Mouse (Mus musculus) neural tube, embryonic 14.5 days (tissue): ENCODE measurements around the gene Ndufb6. TPM values are rescaled to one million over a fixed set of nuclear protein-coding genes. Genes with fewer than 3 reads are reported as not detected.
"Not testable (repeated sequence)": the region's sequence is repeated elsewhere in the genome, so short reads cannot be mapped to it uniquely, and the experiment has no call there.

Source experiments
- ATAC-seq: fragments of 200-750 bp; cut with Nextera tagmentation; 2 replicates; pipeline ENCODE4 v1.8.0; 2017; ENCODE audit warnings: low read depth, mild to moderate bottlenecking, moderate TSS enrichment, moderate library complexity
- H3K27ac ChIP-seq: fragments of 300-500 bp; sonication (generic); 2 replicates; pipeline ENCODE4 v1.5.1; 2014; ENCODE audit warnings: low read depth, mild to moderate bottlenecking, control low read depth, low read length, moderate library complexity, mixed read lengths
- H3K27me3 ChIP-seq: fragments of 300-500 bp; sonication (generic); 2 replicates; pipeline ENCODE4 v1.6.1; 2014; ENCODE audit warnings: low read length; ENCODE audit not compliant: control insufficient read depth, insufficient read depth
- H3K36me3 ChIP-seq: fragments of 300-500 bp; sonication (generic); 2 replicates; pipeline ENCODE4 v1.6.1; 2014; ENCODE audit warnings: low read length, mixed read lengths; ENCODE audit not compliant: control insufficient read depth, insufficient read depth
- H3K4me1 ChIP-seq: fragments of 300-500 bp; sonication (generic); 2 replicates; pipeline ENCODE4 v1.6.1; 2014; ENCODE audit warnings: low read length; ENCODE audit not compliant: control insufficient read depth, insufficient read depth
- H3K4me2 ChIP-seq: fragments of 300-500 bp; sonication (generic); 2 replicates; pipeline ENCODE4 v1.6.1; 2014; ENCODE audit warnings: mild to moderate bottlenecking, low read depth, low read length, control low read depth
- H3K4me3 ChIP-seq: fragments of 300-500 bp; sonication (generic); 2 replicates; pipeline ENCODE4 v1.5.1; 2014; ENCODE audit warnings: low read depth, low read length, control low read depth, mixed read lengths
- H3K9ac ChIP-seq: fragments of 300-500 bp; sonication (generic); replicated peaks from 2 replicates; pipeline ENCODE4 v1.6.1; 2014; ENCODE audit warnings: low read depth, mild to moderate bottlenecking, control low read depth, low read length, mixed read lengths
- H3K9me3 ChIP-seq: fragments of 300-500 bp; sonication (generic); 2 replicates; pipeline ENCODE4 v1.6.1; 2016; ENCODE audit warnings: low read length; ENCODE audit not compliant: control insufficient read depth
- WGBS: fragments of 180-500 bp; shearing (Covaris S2); extraction: QIAGEN DNeasy Blood & Tissue Kit; methylation state at CpG from one replicate; pipeline ENCODE4 v1.1.7; 2014; 5-methylcytosine and 5-hydroxymethylcytosine counted together
- polyA plus RNA-seq: library from polyadenylated mRNA; unstranded; fragments of >200 nt; fragmentation: Nextera tagmentation; extraction: Ambion mirVana; gene quantifications from 2 replicates; pipeline ENCODE4 v1.2.1, GENCODE M21; 2014

Ndufb6 gene
- polyA plus RNA-seq, 1 experiment from 2014 or later = 381 TPM

DNA sequence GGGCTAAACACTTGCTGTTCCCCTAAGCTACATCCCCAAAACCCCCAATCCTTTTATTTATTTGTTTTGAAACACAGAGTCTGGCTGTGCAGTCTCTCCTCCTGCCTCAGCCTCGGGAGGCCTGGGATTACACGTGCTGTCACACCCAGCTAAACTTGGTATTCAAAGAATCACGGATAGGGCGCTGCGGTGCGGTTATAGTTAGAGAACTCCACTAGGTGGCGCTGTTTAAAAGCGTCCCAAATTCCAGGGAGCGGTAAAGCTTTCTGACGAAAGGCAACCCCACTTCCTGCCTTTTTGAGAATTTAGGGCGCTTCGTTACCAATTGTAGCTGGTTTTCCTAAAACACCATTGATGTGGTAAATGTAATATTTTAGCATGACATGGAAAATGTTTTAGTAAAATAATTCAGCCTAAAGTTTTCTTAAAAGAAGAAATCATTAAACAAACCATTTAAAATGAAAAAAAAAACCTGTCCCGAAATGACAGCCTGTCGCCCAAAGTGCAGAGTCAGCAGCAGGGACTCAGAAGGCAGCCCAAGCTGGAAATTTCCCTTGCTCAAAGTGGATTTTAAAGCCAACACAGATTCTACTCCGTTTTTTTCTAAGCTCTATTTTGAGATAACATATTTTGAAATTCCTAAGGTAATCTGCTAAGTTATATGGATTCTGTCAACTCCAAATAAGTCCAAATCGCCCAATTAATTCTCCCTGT is 22.0 kb upstream of the Ndufb6 start:
- 13% methylated on average over 16 of the region's 16 CpGs for WGBS
- Histone ChIP-seq H3K4me3 (no peak overlapping the region), H3K4me2 (peak overlapping the region; percentile 36; the same call in 1 of the 2 replicates), H3K36me3 (no peaks in the 10 kb centered on the region), H3K9ac (no peak overlapping the region), H3K9me3 (no peaks in the 10 kb centered on the region), H3K27me3 (no peaks in the 10 kb centered on the region), H3K4me1 (no peaks in the 10 kb centered on the region), H3K27ac (no peak overlapping the region)
- ATAC-seq = peak; percentile 88

- Histone ChIP-seq H3K4me3 (no peak overlapping the region), H3K9ac (no peak overlapping the region), H3K9me3 (no peaks in the 10 kb centered on the region), H3K27me3 (no peaks in the 10 kb centered on the region), H3K4me2 (no peak overlapping the region), H3K36me3 (no peaks in the 10 kb centered on the region), H3K27ac (no peak overlapping the region), H3K4me1 (no peaks in the 10 kb centered on the region)
- ATAC-seq = no peak
- 85% methylated on average over 5 of the region's 5 CpGs for WGBS
These were observed 19.9 kb upstream of the Ndufb6 start for GRCm38 (mm10) chr4:40299169-40299568.

DNA sequence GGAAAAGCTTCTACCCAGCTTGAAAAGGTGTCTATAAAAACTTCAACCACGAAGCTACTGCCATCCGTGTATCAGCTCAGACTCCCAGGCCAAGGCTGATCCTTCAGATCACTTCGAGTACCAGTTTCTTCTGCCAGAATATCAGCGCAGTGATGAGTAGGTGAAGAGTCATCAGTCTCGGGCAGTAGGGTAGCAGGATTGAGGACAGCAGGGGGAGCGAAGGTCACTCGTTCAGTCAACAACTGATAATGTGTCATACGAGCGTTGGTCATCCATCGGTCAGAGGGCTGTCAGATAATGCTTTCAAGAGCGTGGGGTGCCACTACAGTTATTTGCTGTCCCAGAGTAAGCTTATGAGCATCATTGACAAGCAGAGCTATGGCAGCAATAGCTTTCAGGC is 12.3 kb upstream of the Ndufb6 start:
- H3K36me3 ChIP-seq, H3K27ac ChIP-seq, H3K4me1 ChIP-seq, H3K9ac ChIP-seq, H3K27me3 ChIP-seq, H3K4me3 ChIP-seq, H3K9me3 ChIP-seq, ATAC-seq, H3K4me2 ChIP-seq: not testable (repeated sequence)
- WGBS = 93% methylated on average over 11 of the region's 11 CpGs

GRCm38 (mm10) chr4:40289046-40289445 is 9.8 kb upstream of the Ndufb6 start:
- Histone ChIP-seq H3K4me1 (no peaks in the 10 kb centered on the region), H3K36me3 (no peaks in the 10 kb centered on the region), H3K9me3 (no peaks in the 10 kb centered on the region), H3K4me2 (no peak overlapping the region), H3K4me3 (no peak overlapping the region), H3K27ac (no peak overlapping the region), H3K27me3 (no peaks in the 10 kb centered on the region), H3K9ac (no peak overlapping the region)
- 88% methylated on average over 2 of the region's 2 CpGs for WGBS
- no peak for ATAC-seq

DNA sequence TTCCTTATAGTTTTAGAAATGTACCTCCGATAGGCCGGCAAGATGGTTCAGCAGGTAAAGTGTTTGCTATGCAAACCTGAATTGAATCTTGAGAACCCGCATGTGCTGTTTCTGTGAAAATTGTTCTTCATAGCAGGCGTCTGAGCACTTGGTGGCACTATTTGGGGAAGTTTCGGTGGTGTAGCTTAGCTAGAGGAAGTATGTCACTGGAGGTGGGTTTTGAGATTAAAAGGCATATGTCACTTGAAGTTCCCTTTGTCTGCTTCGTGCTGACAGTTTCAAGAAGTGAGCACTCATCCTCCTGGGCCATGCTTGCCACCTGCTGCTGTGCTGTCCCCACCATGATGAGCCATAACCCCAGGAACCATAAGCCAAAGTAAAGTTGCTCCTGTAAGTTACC is 8.2 kb upstream of the Ndufb6 start:
- ATAC-seq = no peak
- WGBS = 80% methylated on average over 6 of the region's 6 CpGs
- no peaks in the 10 kb centered on the region for H3K9me3 ChIP-seq

GRCm38 (mm10) chr4:40285582-40285981 is 6.4 kb upstream of the Ndufb6 start:
- H3K9me3 ChIP-seq = no peaks in the 10 kb centered on the region
- no peak overlapping the region for H3K4me2 ChIP-seq
- WGBS = 20% methylated on average over 4 of the region's 4 CpGs
- no peaks in the 10 kb centered on the region for H3K27me3 ChIP-seq
- no peaks in the 10 kb centered on the region for H3K4me1 ChIP-seq
- no peak overlapping the region for H3K9ac ChIP-seq
- H3K27ac ChIP-seq = no peak overlapping the region
- no peak overlapping the region for H3K4me3 ChIP-seq
- H3K36me3 ChIP-seq = no peaks in the 10 kb centered on the region
- no peak for ATAC-seq

More for the DNA sequence above, 8.2 kb upstream of the Ndufb6 start:
- Histone ChIP-seq H3K4me1 (no peaks in the 10 kb centered on the region), H3K27me3 (no peaks in the 10 kb centered on the region), H3K36me3 (no peaks in the 10 kb centered on the region), H3K4me3 (no peak overlapping the region), H3K4me2 (no peak overlapping the region), H3K27ac (no peak overlapping the region), H3K9ac (no peak overlapping the region)

GRCm38 (mm10) chr4:40278880-40279275 is 343 bp downstream of the Ndufb6 start:
- Histone ChIP-seq H3K4me3 (peak overlapping the region; percentile 72), H3K4me2 (peak overlapping the region; percentile 96), H3K27me3 (no peaks in the 10 kb centered on the region), H3K9me3 (no peaks in the 10 kb centered on the region), H3K9ac (peak overlapping the region; percentile 61), H3K36me3 (peaks cover 4% of the 10 kb centered on the region; the same call in 1 of the 2 replicates), H3K4me1 (peaks cover 10% of the 10 kb centered on the region), H3K27ac (peak overlapping the region; percentile 52; the same call in 1 of the 2 replicates)
- ATAC-seq = peak; percentile 84
- under 1% methylated on average over 21 of the region's 21 CpGs for WGBS

DNA sequence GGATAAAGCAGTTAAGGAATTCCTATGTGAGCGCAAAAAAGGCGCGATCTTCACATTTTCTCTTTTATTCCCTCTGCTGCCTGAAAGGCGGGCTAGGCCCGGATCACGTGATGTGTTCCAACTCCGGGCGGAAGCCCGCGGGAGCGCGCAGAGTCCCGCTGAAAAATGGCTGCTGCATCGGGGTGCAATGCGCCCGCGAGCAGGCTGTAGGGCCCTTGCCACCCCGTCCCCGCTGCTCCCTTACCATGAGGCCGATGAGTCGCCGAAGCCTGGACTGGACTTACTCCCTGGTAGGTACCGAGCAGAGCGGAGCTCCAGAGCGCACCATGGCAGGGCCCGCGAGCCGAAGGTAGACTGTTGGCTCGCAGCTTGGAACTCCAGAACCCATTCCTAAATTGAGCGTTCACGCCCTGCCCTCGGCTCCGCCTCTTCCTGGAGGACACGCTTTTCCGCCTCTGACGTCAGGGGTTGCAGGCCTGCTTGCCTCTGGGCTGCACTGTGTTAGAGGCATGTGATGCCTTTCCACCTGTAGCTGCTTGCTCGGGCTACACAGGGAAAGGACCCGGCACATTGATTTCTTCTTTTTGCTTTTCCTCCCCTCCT is 9.7 kb downstream of the Ndufb6 start, which contains the start of the genes Smim27 and Topors:
Gene Smim27 (plus strand): TSS at position 150 of the 603 bp plus-strand sequence.
Gene Topors (minus strand): TSS at position 421 of the 603 bp plus-strand sequence.
- peak; percentile 95 for ATAC-seq
- Histone ChIP-seq H3K9ac (peak within 1 kb of the TSS; percentile 82), H3K4me1 (peaks cover 14% of the 10 kb centered on the region), H3K27me3 (no peaks in the 10 kb centered on the region), H3K4me2 (peak within 1 kb of the TSS; percentile 81), H3K9me3 (no peaks in the 10 kb centered on the region), H3K4me3 (peak within 1 kb of the TSS; percentile 66), H3K36me3 (no peaks in the 10 kb centered on the region), H3K27ac (peak within 1 kb of the TSS; percentile 87)
- under 1% methylated on average over 38 of the region's 38 CpGs for WGBS

DNA sequence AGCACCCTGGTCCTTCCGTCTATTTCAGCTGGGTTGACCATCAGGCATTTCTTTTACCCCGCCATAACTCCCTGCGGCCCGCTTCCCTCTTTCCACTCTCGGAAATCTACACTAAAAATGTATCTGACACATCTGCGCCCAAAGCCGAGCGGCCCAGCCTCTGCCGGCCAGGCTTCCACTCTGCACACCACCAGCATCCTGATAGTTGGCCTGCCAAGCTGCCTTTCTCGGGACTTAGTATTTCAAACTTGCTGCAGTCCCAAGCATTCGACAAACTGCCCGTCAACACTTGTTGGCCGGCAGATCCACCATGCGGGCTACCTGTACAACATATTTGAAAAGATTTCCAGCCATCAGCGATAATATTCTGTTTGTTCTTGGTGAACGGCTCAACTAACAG is 10.4 kb downstream of the Ndufb6 start:
- Histone ChIP-seq H3K4me2 (peak overlapping the region; percentile 81), H3K9ac (peak overlapping the region; percentile 61), H3K36me3 (no peaks in the 10 kb centered on the region), H3K27ac (peak overlapping the region; percentile 87), H3K4me3 (peak overlapping the region; percentile 66), H3K4me1 (peaks cover 14% of the 10 kb centered on the region), H3K9me3 (no peaks in the 10 kb centered on the region), H3K27me3 (no peaks in the 10 kb centered on the region)
- WGBS = under 1% methylated on average over 16 of the region's 16 CpGs
- peak; percentile 7 for ATAC-seq
